Mouse (Mus musculus) kidney, embryonic 14.5 days (tissue): ENCODE results near the gene Snrnp25. TPM values are rescaled to one million over a fixed set of nuclear protein-coding genes. Genes with fewer than 3 reads are reported as not detected.
A peak's percentile ranks its signal among the peaks of the same experiment; 100 is the strongest.

Experiments
- ATAC-seq: fragments of 200-750 bp; cut with Nextera tagmentation; 2 replicates; pipeline ENCODE4 v1.8.0; 2017; ENCODE audit warnings: moderate number of reproducible peaks, mild to moderate bottlenecking, moderate TSS enrichment, moderate library complexity; ENCODE audit not compliant: low FRiP score, low TSS enrichment
- H3K27ac ChIP-seq: fragments of 300-500 bp; sonication (generic); 2 replicates; pipeline ENCODE4 v1.5.1; 2014; ENCODE audit warnings: low read depth, mild to moderate bottlenecking, low read length, moderate library complexity, mixed read lengths
- H3K27me3 ChIP-seq: fragments of 300-500 bp; sonication (generic); 2 replicates; pipeline ENCODE4 v1.6.1; 2014; ENCODE audit warnings: mild to moderate bottlenecking, low read length; ENCODE audit not compliant: control insufficient read depth, insufficient read depth
- H3K36me3 ChIP-seq: fragments of 300-500 bp; sonication (generic); 2 replicates; pipeline ENCODE4 v1.6.1; 2014; ENCODE audit warnings: low read length, mixed read lengths; ENCODE audit not compliant: control insufficient read depth, insufficient read depth
- H3K4me1 ChIP-seq: fragments of 300-500 bp; sonication (generic); 2 replicates; pipeline ENCODE4 v1.6.1; 2014; ENCODE audit warnings: low read length, mixed read lengths; ENCODE audit not compliant: control insufficient read depth, insufficient read depth
- H3K4me2 ChIP-seq: fragments of 300-500 bp; sonication (generic); replicated peaks from 2 replicates; pipeline ENCODE4 v1.6.1; 2014; ENCODE audit warnings: low read depth, mild to moderate bottlenecking, low read length
- H3K4me3 ChIP-seq: fragments of 300-500 bp; sonication (generic); 2 replicates; pipeline ENCODE4 v1.5.1; 2014; ENCODE audit warnings: mild to moderate bottlenecking, low read length
- H3K9ac ChIP-seq: fragments of 300-500 bp; sonication (generic); 2 replicates; pipeline ENCODE4 v1.6.1; 2014; ENCODE audit warnings: low read depth, mild to moderate bottlenecking, low read length, moderate library complexity
- H3K9me3 ChIP-seq: fragments of 300-500 bp; sonication (generic); 2 replicates; pipeline ENCODE4 v1.6.1; 2016; ENCODE audit warnings: low read length; ENCODE audit not compliant: control insufficient read depth
- WGBS: fragments of 180-500 bp; shearing (Covaris S2); extraction: QIAGEN DNeasy Blood & Tissue Kit; methylation state at CpG from one replicate; pipeline ENCODE4 v1.1.7; 2014; 5-methylcytosine and 5-hydroxymethylcytosine counted together
- polyA plus RNA-seq: library from polyadenylated mRNA; unstranded; fragments of >200 nt; fragmentation: Nextera tagmentation; extraction: Ambion mirVana; gene quantifications from 2 replicates; pipeline ENCODE4 v1.2.1, GENCODE M21; 2014

Gene Snrnp25
- polyA plus RNA-seq, 1 experiment from 2014 or later: 71.7 TPM

DNA sequence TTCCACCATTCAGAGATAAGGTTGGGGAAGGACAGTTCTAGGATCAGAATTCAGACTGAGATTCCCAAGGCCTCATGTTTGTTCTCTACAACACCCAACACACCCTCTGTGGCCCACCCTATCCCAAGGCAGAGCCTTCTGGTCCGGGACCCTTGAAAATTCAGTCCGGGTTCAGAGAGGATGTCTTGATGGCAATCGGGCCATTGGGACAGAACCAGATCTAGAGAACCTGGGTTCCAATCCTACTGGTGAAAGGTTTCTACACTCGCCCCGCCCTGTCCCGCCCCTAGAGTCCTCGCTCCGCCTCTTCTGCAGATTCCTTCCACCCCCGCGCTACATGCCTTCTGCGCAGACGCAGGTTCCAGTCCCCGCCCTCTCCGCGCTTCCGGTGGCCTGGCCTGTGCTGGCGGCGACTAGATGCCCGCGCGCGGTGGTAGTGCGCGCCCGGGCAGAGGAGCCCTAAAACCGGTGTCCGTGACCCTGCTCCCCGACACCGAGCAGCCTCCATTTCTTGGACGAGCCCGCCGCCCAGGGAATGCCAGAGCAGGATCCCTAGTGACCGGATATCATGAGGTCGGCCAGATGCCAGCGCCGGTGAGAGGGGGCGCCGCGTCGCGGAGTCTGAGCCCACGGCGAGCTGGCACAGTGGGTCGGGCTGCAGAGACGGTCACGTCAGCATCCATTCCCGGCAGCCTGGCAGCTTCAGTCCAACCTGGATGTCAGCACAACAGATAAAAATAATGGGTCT, 21.1 kb downstream of the Snrnp25 start, which contains the start of gene Mpg:
Gene Mpg, plus strand, starts transcription at position 382 of the 748 bp plus-strand sequence.
- H3K4me2 ChIP-seq: peak within 1 kb of the TSS; percentile 74
- H3K27me3 ChIP-seq: no peaks in the 10 kb centered on the region
- peak; percentile 77 for ATAC-seq
- H3K4me3 ChIP-seq: peak within 1 kb of the TSS; percentile 67
- H3K27ac ChIP-seq: peak within 1 kb of the TSS; percentile 85
- H3K9me3 ChIP-seq: no peaks in the 10 kb centered on the region
- peak within 1 kb of the TSS; percentile 79 for H3K9ac ChIP-seq
- 3% methylated on average over 47 of the region's 47 CpGs for WGBS
- peaks cover 39% of the 10 kb centered on the region for H3K4me1 ChIP-seq
- H3K36me3 ChIP-seq: peaks cover 20% of the 10 kb centered on the region

DNA sequence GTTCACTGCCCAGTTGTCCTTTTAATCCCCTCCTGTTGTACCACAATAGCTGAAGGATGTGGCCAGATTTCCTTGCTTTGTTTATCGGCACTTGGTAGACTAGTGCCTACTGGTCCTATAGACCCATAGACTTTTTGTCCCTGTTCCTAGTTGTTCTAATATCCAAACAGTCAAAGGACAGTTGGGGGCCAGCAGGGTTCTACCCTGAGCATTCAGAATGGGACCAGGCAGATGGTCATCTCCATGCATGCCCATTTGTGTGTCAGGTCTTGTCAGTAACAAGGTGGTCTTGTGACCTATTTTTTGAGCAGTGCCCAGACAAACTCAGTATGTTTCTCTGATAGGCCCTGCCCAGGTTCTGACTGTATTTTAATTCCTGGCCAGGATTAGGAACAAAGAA, 21.8 kb downstream of the Snrnp25 start:
- peak overlapping the region; percentile 67 for H3K4me3 ChIP-seq
- no peaks in the 10 kb centered on the region for H3K27me3 ChIP-seq
- WGBS: 60% methylated on average over 1 of the region's 1 CpGs
- H3K9ac ChIP-seq: peak overlapping the region; percentile 79
- H3K9me3 ChIP-seq: no peaks in the 10 kb centered on the region
- peaks cover 28% of the 10 kb centered on the region for H3K36me3 ChIP-seq
- peak overlapping the region; percentile 74 for H3K4me2 ChIP-seq
- peaks cover 39% of the 10 kb centered on the region for H3K4me1 ChIP-seq
- ATAC-seq: no peak
- H3K27ac ChIP-seq: peak overlapping the region; percentile 85; the same call in 1 of the 2 replicates

DNA sequence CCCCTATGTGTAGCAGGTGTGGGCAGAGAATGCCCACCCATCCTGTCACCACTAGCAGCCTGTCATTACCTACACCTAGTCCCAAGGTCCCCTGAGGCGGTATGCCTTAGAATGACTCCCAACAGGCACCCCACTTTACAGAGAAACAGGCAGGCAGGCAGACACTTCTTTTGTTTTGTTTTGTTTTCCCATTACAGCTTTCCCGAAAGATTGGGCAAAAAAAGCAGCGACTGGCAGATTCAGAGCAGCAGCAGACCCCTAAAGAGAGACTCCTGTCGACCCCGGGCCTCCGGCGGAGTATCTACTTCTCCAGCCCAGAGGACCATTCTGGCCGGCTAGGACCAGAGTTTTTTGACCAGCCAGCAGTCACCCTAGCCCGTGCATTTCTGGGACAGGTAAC, 22.3 kb downstream of the Snrnp25 start:
- Histone ChIP-seq H3K9ac (peak overlapping the region; percentile 38), H3K4me2 (peak overlapping the region; percentile 74; the same call in 1 of the 2 replicates), H3K9me3 (no peaks in the 10 kb centered on the region), H3K27me3 (no peaks in the 10 kb centered on the region), H3K4me1 (peaks cover 34% of the 10 kb centered on the region), H3K36me3 (peaks cover 33% of the 10 kb centered on the region), H3K27ac (no peak overlapping the region), H3K4me3 (no peak overlapping the region; the same call in 1 of the 2 replicates)
- no peak for ATAC-seq
- WGBS: 86% methylated on average over 9 of the region's 9 CpGs

DNA sequence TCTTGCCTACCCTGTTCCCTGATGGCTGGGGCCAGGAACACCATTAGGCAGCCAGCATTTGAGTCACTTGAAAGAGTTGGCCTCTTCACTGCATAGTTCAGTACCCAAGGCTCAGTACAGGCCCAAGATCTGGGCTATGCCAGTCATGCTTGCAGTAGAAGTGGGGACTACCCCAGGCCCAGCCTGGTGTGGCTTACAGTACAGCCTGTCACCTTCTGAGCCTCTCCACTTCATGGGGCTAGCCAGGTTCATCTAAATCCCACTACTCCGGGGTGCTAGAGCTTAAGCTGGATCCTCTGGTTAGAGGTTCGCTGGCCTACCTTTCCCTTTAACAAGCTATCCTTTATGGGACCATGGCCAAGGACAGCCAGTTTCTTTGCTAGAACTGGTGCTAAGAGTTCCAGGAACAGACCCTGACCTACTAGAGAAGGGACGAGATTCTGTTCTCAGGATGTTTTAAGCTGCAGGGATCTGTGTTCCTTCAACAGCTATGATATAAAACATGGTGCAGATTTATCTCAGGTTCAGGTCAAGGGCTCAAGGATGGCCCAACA, 23.2 kb downstream of the Snrnp25 start:
- WGBS: 89% methylated on average over 3 of the region's 3 CpGs
- H3K27me3 ChIP-seq: no peaks in the 10 kb centered on the region
- H3K4me2 ChIP-seq: no peak overlapping the region
- H3K9ac ChIP-seq: no peak overlapping the region
- no peak overlapping the region for H3K4me3 ChIP-seq
- peaks cover 27% of the 10 kb centered on the region for H3K4me1 ChIP-seq
- peaks cover 41% of the 10 kb centered on the region for H3K36me3 ChIP-seq
- no peak for ATAC-seq
- no peaks in the 10 kb centered on the region for H3K9me3 ChIP-seq
- no peak overlapping the region for H3K27ac ChIP-seq

DNA sequence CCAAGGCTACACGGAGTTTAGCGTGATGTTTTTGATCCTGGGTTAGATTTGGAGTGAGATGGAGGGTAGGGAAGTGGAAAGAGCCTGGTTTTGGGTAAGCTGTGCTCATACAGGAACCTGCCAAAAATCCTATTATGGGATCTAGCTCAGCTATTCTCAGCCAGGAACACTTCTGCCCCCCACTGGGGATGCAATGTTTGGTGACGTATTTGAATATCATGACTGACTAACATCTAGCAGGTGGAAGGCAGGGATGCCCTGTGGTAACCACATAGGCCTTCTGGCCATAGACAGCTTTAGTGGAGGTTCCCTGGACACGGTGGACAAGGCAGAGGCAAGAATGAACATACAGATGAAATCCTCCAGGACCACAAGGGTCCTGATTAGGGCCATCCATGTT, 25.0 kb downstream of the Snrnp25 start:
- H3K4me3 ChIP-seq: no peak overlapping the region
- H3K4me2 ChIP-seq: no peak overlapping the region
- H3K9ac ChIP-seq: no peak overlapping the region
- peaks cover 57% of the 10 kb centered on the region for H3K36me3 ChIP-seq
- H3K9me3 ChIP-seq: no peaks in the 10 kb centered on the region
- H3K27me3 ChIP-seq: no peaks in the 10 kb centered on the region
- ATAC-seq: no peak
- no peak overlapping the region for H3K27ac ChIP-seq
- 75% methylated on average over 4 of the region's 4 CpGs for WGBS
- peaks cover 16% of the 10 kb centered on the region for H3K4me1 ChIP-seq

DNA sequence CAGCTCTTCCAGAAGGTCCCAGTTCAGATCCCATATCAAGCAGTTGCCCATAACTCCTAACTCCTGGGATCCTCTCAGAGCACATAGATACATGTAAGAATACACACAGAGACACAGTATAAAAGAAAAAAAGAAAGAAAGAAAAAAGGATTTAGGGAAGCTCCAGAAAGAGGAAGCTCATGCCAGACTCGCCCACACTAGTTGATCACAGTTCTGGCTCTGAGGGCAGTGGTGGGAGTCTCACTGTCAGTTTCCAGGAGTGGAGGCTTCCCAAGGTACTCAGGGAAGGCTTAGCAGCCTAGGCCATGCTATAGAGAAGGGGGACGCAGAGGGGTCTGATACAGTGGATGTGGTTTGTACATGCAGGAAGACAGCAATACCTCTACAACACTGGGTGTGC, 25.9 kb downstream of the Snrnp25 start:
- WGBS: 94% methylated on average over 2 of the region's 2 CpGs
- Histone ChIP-seq H3K27me3 (no peaks in the 10 kb centered on the region), H3K9me3 (no peaks in the 10 kb centered on the region), H3K27ac (no peak overlapping the region), H3K9ac (no peak overlapping the region), H3K4me2 (no peak overlapping the region), H3K4me3 (no peak overlapping the region), H3K4me1 (peaks cover 7% of the 10 kb centered on the region; the same call in 1 of the 2 replicates), H3K36me3 (peaks cover 57% of the 10 kb centered on the region)
- no peak for ATAC-seq

DNA sequence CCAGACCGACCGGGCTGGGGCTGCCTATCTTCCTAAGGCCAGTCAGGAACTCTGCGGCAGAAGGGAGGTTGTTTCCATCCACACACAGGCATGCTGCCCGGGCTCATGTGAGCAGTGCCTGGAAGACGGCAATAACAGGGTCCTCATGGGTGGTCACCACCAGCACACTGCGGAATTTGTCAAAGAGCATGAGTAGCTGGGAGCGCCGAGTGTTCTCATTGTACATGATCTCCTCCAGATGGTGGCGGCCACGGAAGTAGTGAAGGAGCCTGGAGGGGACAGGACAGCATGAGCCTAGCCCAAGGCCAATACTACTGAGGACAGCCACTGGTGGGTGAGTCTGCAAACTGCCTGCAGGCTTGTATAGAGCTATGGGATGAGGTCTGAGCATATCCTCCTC, 27.6 kb downstream of the Snrnp25 start:
- no peak overlapping the region for H3K4me3 ChIP-seq
- no peaks in the 10 kb centered on the region for H3K9me3 ChIP-seq
- WGBS: 87% methylated on average over 10 of the region's 10 CpGs
- 0 out of 2 replicates have a peak, but pooled peaks have one; percentile 28 for ATAC-seq
- no peak overlapping the region for H3K9ac ChIP-seq
- H3K4me2 ChIP-seq: no peak overlapping the region
- no peaks in the 10 kb centered on the region for H3K27me3 ChIP-seq
- H3K4me1 ChIP-seq: no peaks in the 10 kb centered on the region
- H3K27ac ChIP-seq: no peak overlapping the region
- peaks cover 57% of the 10 kb centered on the region for H3K36me3 ChIP-seq

DNA sequence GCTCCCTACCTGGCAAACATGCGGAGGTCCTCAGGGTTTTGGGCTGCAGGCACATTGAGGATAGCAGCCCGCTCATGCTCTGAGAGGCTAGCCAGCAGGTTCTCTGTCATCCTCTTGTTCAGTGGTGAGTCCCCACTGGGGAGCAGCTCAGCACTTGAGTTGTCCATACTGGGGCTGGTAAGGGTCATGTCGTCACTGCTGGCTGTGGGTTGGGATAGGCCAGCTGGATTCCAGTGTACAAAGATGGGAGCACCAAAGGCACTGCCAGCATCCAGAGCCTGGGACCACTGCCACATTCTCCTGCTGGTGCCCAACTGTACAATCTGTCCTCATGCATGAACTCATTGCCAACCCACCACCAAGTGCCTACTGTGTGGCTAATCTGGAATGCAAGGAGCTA, 28.7 kb downstream of the Snrnp25 start:
- H3K4me2 ChIP-seq: no peak overlapping the region
- no peaks in the 10 kb centered on the region for H3K27me3 ChIP-seq
- no peaks in the 10 kb centered on the region for H3K4me1 ChIP-seq
- 89% methylated on average over 3 of the region's 3 CpGs for WGBS
- no peak overlapping the region for H3K27ac ChIP-seq
- no peaks in the 10 kb centered on the region for H3K9me3 ChIP-seq
- ATAC-seq: no peak
- H3K9ac ChIP-seq: no peak overlapping the region
- H3K4me3 ChIP-seq: no peak overlapping the region
- peaks cover 57% of the 10 kb centered on the region for H3K36me3 ChIP-seq

DNA sequence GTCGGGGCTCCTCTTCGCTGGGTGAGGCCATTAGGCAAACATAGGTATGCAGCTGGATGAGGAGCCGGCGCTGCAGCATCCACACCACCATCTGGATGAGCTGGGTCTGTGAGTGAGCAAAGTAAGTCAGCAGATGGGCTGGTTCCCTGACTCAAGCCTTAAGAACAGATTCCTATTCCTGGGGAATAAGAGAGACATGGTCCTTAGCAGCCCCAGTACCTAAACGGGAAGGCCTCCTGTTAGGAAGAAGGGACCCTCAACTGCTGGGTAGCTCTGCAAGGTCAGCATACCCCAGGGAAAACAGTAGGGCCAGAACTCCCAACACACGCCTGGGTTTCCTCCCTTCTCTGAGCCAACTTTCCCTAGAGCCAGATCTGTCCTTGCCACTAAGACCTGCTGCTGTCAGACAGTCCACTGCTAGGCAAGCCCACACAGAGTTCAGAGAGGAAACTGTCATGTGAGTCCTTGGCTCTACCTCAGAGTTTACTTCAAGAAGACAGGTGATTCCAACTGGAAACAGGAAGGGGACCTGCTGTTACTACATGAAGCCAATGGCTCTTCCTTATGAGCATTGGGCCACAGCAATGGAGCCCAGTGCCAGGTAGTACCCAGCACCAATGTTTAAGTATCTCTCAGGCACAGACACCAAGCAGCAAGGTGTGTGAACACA, 29.7 kb downstream of the Snrnp25 start:
- Histone ChIP-seq H3K27me3 (no peaks in the 10 kb centered on the region), H3K27ac (no peak overlapping the region), H3K4me3 (no peak overlapping the region), H3K4me1 (no peaks in the 10 kb centered on the region), H3K9me3 (no peaks in the 10 kb centered on the region), H3K4me2 (no peak overlapping the region), H3K36me3 (peaks cover 62% of the 10 kb centered on the region), H3K9ac (no peak overlapping the region)
- ATAC-seq: no peak
- WGBS: 96% methylated on average over 6 of the region's 6 CpGs
